Mouse (Mus musculus): ENCODE data around the gene Tuba8. TPM values are rescaled to one million over a fixed set of nuclear protein-coding genes. Genes with fewer than 3 reads are reported as not detected.
A peak's percentile ranks its signal among the peaks of the same experiment; 100 is the strongest.

Gene Tuba8
- polyA plus RNA-seq, 1 experiment from 2014 or later, result 7.8 TPM

DNA sequence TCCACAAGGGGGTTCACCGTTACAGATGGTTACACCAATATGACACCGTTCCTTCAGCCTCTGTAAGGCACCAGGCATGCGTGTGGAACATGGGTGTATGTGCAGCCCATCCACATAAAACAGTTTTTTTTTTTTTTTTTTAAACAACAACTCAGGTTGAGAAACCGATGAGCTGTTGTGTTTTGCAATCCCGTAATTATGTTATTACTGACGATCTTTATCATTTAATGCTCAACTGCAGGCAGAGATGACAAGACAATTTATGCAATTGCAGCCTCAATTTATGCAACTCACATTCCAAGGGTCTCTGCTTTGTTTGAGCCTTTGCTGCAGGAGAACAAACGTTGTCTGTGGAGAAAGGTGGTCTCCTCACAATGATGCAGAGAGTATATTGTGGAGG lies 30.6 kb upstream of the Tuba8 start:
- no peaks in the 10 kb centered on the region for H3K9me3 ChIP-seq
- H3K9ac ChIP-seq, result no peak overlapping the region
- H3K4me3 ChIP-seq, result no peak overlapping the region
- 58% methylated on average over 7 of the region's 7 CpGs for WGBS
- no peak overlapping the region for H3K27ac ChIP-seq
- H3K4me2 ChIP-seq, result no peak overlapping the region
- peaks cover 10% of the 10 kb centered on the region for H3K4me1 ChIP-seq
- no peaks in the 10 kb centered on the region for H3K27me3 ChIP-seq
- no peak for ATAC-seq (ENCODE audit: borderline replicate concordance, extremely low read depth, low FRiP score, low TSS enrichment)
- no peaks in the 10 kb centered on the region for H3K36me3 ChIP-seq

GRCm38 (mm10) chr6:121183414-121184173 lies 26.9 kb upstream of the Tuba8 start, which contains the start of gene Pex26:
Gene Pex26, plus strand, starts transcription at chr6:121183667.
- Histone ChIP-seq H3K4me3 (peak within 1 kb of the TSS; percentile 61), H3K4me1 (peaks cover 15% of the 10 kb centered on the region), H3K27me3 (no peaks in the 10 kb centered on the region), H3K36me3 (no peaks in the 10 kb centered on the region), H3K9ac (peak within 1 kb of the TSS; percentile 63), H3K4me2 (peak within 1 kb of the TSS; percentile 94), H3K27ac (peak within 1 kb of the TSS; percentile 84), H3K9me3 (no peaks in the 10 kb centered on the region)
- 1% methylated on average over 32 of the region's 32 CpGs for WGBS
- peak; percentile 85 for ATAC-seq (ENCODE audit: borderline replicate concordance, extremely low read depth, low FRiP score, low TSS enrichment)

DNA sequence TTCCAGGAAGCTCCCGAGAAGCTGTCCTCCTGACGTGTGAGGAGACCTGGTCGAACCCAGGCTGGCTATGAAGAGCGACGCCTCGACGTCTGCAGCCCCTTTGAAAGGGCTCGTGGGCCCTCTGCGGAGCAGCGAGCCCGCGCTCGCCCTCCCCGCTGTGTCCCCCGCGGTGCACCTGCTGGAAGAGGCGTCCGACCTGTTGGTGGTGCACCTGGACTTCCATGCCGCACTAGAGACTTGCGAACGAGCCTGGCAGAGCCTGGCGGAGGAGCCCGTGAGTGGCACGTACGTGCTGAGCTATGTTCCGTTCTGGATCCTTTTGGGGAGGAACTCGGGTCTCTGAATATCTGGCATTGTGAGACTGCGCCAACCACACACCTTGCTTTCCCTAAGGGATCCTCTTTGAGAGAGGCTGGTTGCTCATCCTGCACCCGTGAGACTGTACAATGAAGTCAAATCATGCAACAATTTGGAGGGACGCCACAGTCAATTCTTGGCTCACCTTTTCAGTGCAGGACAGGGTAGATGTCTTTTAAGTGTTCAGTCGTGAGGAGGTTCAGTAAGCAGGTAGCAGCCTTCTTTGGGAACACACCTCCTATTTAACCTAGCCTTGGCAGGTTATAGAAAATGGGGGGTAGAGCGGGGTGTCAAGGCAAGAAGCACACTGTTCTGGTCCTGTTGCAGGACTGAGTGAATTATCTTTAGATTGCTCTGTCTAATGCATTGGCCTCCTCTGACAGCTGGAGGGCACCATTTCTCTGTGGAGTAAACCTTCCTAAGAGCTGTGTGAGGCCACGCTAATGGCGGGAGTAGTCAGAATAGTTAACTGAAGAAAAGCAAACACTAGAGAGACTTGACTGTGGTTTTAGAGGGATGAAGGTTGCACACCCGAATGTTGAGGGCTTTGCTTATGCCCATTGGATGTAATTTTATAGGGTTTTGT lies 26.0 kb upstream of the Tuba8 start:
- Histone ChIP-seq H3K27ac (peak overlapping the region; percentile 84), H3K4me3 (peak overlapping the region; percentile 61), H3K36me3 (no peaks in the 10 kb centered on the region), H3K9ac (peak overlapping the region; percentile 63), H3K9me3 (no peaks in the 10 kb centered on the region), H3K27me3 (no peaks in the 10 kb centered on the region), H3K4me2 (peak overlapping the region; percentile 94), H3K4me1 (peaks cover 15% of the 10 kb centered on the region)
- 2% methylated on average over 35 of the region's 35 CpGs for WGBS
- ATAC-seq (ENCODE audit: borderline replicate concordance, extremely low read depth, low FRiP score, low TSS enrichment), result peak; percentile 80

- Histone ChIP-seq H3K9me3 (no peaks in the 10 kb centered on the region), H3K27me3 (no peaks in the 10 kb centered on the region), H3K4me1 (peaks cover 15% of the 10 kb centered on the region), H3K36me3 (0 out of 2 replicates have a peak, but pooled peaks cover 5% of the 10 kb centered on the region), H3K27ac (peak overlapping the region; percentile 84), H3K4me3 (peak overlapping the region; percentile 61), H3K4me2 (peak overlapping the region; percentile 94), H3K9ac (no peak overlapping the region)
- WGBS, result 65% methylated on average over 8 of the region's 8 CpGs
- peak; percentile 46 for ATAC-seq (ENCODE audit: borderline replicate concordance, extremely low read depth, low FRiP score, low TSS enrichment)
These were observed 25.3 kb upstream of the Tuba8 start for GRCm38 (mm10) chr6:121185232-121185631.

DNA sequence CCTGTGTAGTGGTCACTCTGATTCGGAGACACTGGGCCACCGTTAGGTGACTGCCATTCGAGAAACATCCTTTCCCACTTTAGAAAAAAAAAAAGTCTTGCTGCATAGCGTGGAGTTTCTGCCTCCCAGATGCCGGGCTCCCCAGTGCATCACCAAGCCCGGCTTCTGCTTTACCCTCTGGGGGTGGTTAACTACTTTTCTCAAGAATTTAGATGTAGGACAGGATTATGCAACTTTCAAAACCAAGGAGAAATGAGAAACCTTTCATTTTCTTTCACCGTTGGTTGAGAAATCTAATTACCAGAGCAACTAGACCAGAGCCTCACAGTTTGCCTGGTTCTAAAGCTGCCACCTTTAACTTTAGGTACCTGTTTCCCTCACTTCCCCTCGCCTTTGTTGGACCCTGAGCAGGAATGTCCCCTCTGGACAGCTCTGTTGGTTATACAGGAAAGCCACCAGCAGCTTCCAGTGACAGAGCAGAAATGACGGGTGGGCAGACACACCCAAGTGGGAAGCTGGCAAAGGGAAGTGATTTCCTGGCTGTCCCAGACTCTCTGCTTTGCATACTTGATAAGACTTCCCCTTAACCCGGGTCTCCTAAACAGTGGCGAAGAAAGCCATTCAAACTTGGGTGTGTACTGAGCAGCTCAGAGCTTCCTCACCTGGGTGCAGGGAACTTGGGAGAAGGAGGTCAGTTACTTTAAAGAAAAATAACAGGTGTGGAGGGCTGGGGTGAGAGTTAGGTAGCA lies 19.1 kb upstream of the Tuba8 start:
- Histone ChIP-seq H3K4me1 (no peaks in the 10 kb centered on the region), H3K4me3 (no peak overlapping the region), H3K9me3 (no peaks in the 10 kb centered on the region), H3K36me3 (peaks cover 15% of the 10 kb centered on the region), H3K27me3 (no peaks in the 10 kb centered on the region), H3K27ac (no peak overlapping the region), H3K4me2 (no peak overlapping the region), H3K9ac (no peak overlapping the region)
- ATAC-seq (ENCODE audit: borderline replicate concordance, extremely low read depth, low FRiP score, low TSS enrichment), result no peak
- 72% methylated on average over 11 of the region's 11 CpGs for WGBS

DNA sequence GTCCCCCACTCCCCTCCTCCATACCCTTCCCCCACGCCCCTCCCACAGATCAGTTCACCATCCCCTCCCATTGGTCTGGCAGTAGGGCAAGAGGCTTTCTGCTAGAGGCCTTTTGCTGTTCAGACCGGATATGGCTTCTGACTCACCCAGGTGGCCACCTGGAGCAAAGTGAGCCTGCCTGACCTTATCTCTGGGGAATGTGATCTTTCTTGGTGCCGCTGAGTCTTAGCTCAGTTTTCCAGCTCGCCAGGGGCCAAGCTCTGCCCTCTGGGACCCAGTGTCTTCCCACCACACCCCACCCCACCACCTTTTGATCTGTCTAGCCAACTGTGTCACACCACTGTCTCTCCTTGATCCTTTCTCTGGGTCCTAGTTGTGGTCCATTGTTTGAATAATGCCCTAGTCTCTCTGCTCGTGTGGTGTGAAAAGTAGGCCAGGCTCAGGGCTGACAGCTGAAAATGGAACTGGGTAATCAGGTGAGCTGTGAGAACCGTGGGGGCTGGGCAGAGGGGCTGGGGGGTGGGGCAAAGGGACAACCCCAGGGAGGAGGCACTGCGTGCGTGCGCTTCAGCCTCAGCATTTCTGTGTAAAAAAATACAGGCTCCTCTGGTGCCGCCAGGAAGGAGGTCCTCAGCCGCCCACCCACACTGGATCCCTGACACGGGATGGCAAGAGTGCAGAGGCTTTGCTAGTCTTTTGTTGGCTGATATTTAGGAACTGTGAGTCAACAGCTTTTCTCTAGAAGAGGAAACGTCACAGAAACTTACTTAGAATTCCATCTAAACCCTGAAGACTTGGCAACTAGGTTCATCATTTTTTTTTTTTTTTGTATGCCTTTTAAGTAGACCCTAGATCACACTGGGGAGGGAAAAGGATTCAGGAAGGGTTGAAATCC lies 16.2 kb upstream of the Tuba8 start:
- WGBS, result 44% methylated on average over 13 of the region's 13 CpGs
- no peak overlapping the region for H3K9ac ChIP-seq

GRCm38 (mm10) chr6:121194956-121195731 lies 15.4 kb upstream of the Tuba8 start:
- no peaks in the 10 kb centered on the region for H3K27me3 ChIP-seq
- 66% methylated on average over 14 of the region's 14 CpGs for WGBS
- no peak overlapping the region for H3K4me3 ChIP-seq
- H3K27ac ChIP-seq, result peak overlapping the region; percentile 18; the same call in 1 of the 2 replicates
- H3K4me2 ChIP-seq, result no peak overlapping the region
- H3K9ac ChIP-seq, result no peak overlapping the region
- H3K9me3 ChIP-seq, result no peaks in the 10 kb centered on the region
- H3K4me1 ChIP-seq, result no peaks in the 10 kb centered on the region
- peaks cover 10% of the 10 kb centered on the region for H3K36me3 ChIP-seq
- ATAC-seq (ENCODE audit: borderline replicate concordance, extremely low read depth, low FRiP score, low TSS enrichment), result peak; percentile 43; the same call in 1 of the 2 replicates

More for the DNA sequence above, 16.2 kb upstream of the Tuba8 start:
- no peak overlapping the region for H3K4me2 ChIP-seq
- ATAC-seq (ENCODE audit: borderline replicate concordance, extremely low read depth, low FRiP score, low TSS enrichment), result no peak
- peaks cover 15% of the 10 kb centered on the region for H3K36me3 ChIP-seq
- H3K27ac ChIP-seq, result no peak overlapping the region
- H3K4me1 ChIP-seq, result no peaks in the 10 kb centered on the region
- H3K27me3 ChIP-seq, result no peaks in the 10 kb centered on the region
- no peaks in the 10 kb centered on the region for H3K9me3 ChIP-seq
- no peak overlapping the region for H3K4me3 ChIP-seq

DNA sequence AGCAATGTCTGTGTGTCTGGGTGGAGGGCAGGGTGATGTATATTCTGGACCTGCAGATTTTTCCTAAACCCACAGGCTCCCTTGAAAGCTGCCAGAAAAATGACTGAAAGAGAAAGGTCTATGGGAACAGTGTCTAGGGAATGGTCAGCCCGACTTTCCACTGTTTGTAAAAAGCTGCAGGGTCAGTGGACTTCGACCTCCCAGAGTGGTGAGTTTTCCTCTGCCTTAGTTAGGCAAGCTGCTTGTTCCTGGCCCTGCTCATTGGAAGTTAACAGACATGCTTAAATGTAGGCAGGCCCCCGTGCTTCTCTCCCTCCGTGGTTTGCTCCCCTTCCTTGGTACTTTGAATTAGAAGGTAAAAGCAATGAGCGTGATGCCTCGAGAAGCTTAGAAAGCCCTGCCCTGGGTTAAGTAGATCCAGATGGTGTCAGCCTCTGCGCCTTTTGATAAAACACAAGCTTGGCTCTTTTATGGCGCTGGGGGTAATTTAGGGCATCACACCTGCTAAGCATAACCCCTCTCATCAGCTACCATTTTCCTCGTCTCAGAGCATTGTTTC lies 12.6 kb upstream of the Tuba8 start:
- 48% methylated on average over 9 of the region's 9 CpGs for WGBS
- H3K4me2 ChIP-seq, result no peak overlapping the region
- H3K4me3 ChIP-seq, result no peak overlapping the region
- H3K9me3 ChIP-seq, result no peaks in the 10 kb centered on the region
- H3K9ac ChIP-seq, result no peak overlapping the region
- no peaks in the 10 kb centered on the region for H3K27me3 ChIP-seq
- peaks cover 5% of the 10 kb centered on the region for H3K36me3 ChIP-seq
- no peak overlapping the region for H3K27ac ChIP-seq
- H3K4me1 ChIP-seq, result no peaks in the 10 kb centered on the region
- no peak for ATAC-seq (ENCODE audit: borderline replicate concordance, extremely low read depth, low FRiP score, low TSS enrichment)

DNA sequence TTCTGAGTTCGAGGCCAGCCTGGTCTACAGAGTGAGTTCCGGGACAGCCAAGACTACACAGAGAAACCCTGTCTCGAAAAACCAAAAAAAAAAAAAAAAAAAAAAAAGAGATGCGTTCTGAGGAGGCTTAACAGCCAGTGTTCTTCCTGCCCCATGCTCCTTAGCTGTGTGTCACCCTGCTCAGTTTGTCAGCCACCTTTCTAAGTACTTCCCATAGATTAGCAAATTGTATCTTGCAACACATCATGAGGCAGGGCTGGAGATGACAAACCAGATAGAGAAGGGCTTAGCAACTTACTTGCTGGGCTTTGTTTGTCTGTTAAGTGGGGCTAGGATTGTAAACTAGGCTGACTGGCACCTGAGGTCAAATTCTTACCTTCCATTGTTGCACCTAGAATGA lies 10.0 kb upstream of the Tuba8 start:
- Histone ChIP-seq H3K4me1 (no peaks in the 10 kb centered on the region), H3K9ac (no peak overlapping the region), H3K36me3 (no peaks in the 10 kb centered on the region), H3K4me3 (no peak overlapping the region), H3K27me3 (no peaks in the 10 kb centered on the region), H3K27ac (no peak overlapping the region), H3K4me2 (no peak overlapping the region), H3K9me3 (no peaks in the 10 kb centered on the region)
- 69% methylated on average over 4 of the region's 4 CpGs for WGBS
- no peak for ATAC-seq (ENCODE audit: borderline replicate concordance, extremely low read depth, low FRiP score, low TSS enrichment)

DNA sequence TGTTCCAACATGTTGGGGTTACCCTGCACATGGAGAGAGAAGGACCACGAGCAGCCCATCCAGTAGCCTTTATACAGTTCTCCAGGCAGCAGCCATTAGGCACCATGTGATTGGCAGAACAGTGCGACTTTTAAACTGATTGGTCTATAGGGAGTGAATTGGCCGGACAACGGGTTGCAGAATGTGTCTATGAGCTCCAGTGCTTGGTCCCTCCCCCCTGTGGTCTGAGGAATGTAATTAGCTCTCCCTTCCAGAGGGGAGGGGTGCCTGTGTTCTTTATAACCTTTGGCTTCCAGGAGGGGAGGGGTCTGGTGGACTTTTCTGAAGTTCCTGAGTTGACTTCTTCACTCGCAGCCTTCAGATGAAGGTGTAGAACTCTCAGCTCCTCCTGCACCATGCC lies 8.5 kb upstream of the Tuba8 start:
- Histone ChIP-seq H3K4me3 (no peak overlapping the region), H3K9me3 (no peaks in the 10 kb centered on the region), H3K27ac (no peak overlapping the region), H3K9ac (no peak overlapping the region), H3K4me2 (no peak overlapping the region), H3K36me3 (no peaks in the 10 kb centered on the region), H3K4me1 (no peaks in the 10 kb centered on the region), H3K27me3 (no peaks in the 10 kb centered on the region)
- ATAC-seq (ENCODE audit: borderline replicate concordance, extremely low read depth, low FRiP score, low TSS enrichment), result no peak
- 86% methylated on average over 5 of the region's 5 CpGs for WGBS

All from lung, embryonic 15.5 days (tissue).